Mouse (Mus musculus) c-Kit-positive CD71-negative TER-119-negative erythroid progenitor cells, embryonic 14.5 days (primary cell): ENCODE measurements at regions not wholly inside any gene's neighbourhood (a gene's known extent, or its start where the extent isn't known, plus 50 kb on each side); places are given as distances from the start of the nearest gene placed in this dataset.

Experiments
- DNase-seq: peaks from one replicate; pipeline ENCODE4 v3.0.0-alpha.2; 2013; ENCODE audit warnings: low read depth

DNA sequence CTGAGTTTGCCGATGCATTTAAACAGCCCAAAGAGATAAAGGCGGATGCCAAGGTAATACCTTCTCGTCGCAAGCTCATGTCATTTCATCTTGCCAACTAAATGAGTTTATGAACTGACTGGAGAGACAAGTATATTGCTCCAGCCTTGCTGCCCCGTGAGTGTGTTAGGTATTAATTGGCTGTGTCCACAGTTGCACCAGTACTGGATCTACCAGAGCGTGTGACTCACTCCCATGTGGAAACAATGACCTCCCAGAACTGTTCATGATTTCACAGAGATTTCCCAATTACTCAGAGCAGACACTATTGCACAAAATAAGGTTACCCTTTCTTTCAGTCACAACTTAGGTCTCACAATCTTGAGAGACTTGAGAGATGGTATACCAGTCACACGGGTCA is 179.8 kb upstream of the Adgrl2 start:
- no peak for DNase-seq

DNA sequence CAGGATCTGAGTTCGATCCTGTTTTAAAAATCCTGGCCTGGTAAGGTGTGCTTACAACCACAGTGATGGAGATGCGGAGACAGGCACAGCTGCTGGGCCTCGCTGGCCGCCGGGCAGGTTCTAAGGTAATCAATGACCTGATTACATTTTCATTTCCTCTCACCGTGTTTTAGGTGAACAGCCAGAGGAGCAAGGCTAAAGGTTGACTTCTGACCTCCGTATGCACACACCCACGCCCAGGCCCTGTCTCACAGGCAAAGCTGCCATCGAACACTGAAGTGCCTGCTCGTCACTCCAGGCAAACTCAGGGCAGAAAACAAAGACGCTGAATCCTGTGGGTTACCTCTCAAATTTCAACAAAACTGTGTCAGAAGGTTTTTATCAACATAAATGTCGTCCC is 179.1 kb upstream of the Adgrl2 start:
- DNase-seq: no peak

DNA sequence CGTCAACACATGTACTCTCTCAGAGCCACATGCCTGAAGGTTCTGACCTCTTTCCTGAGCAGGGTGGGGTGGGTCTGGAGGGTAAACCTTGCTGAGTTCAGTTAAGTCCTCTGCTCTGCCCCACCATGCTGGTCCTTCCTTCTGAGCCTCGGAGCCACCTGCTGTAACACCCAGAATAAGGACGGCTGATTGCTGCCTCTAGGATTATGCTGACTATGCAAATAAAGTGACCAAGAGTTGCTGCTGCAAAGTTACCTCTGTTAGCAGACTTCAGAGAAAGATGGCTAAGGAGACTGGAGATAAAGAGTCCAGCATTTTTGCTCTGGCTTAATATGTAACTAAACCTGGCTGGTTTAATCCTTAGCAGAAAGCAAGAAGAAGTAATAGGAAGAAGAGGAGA is 177.6 kb upstream of the Adgrl2 start:
- no peak for DNase-seq

DNA sequence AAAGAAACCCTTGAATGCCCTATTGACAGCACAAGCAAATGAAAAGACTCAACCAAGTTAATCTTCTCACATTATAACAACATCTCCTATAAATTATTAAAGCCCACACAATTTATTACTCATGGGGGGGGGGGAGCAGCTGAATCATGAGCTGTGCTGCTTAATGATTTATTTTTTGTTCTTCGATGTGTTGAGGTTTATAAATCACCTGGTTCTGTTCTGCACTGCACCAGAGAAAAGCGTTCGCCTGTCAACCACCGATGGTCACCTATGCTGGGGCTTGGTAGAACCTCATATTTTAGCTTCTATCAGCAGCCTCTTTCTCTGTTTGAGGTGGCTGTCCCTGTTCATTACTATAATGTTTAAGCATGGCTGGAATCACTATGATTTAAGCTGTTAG is 174.4 kb upstream of the Adgrl2 start:
- no peak for DNase-seq

DNA sequence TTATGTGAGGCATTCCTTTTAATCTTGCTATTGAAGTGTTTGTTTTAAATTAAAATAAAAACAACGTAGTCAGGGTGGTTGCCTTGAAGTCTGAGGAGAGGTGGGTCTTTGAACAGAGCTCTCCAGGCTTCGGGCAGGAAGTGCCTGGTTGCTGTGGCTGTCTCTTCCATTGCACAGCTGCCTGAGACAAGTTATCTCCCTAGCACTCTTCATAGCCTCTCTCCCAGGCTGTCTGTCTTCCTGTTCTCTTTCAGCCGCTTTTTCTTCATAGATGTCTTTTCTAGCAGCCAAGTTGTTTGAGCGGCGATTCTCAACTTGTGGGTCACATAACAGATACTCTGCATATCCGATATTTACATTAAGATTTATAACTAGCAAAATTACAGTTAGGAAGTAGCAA is 173.2 kb upstream of the Adgrl2 start:
- DNase-seq: no peak

DNA sequence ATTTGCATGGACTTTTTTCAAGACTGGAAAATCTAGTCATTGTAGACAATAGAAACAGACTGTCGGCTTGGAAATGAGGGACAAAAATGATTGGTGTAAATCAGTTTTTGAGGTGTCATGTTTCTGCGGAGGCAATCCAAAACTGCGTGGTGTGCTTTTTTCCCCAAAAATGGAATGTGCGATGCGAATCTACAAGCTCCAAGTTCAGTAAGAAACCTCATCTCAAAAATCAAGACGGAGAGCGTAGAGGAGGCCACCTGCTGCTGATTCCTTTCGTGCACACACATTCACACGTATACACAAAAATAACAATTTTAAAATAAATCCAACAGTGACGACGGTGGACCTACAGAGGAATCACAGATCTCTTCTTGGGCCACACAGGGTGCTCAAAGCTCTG is 170.5 kb upstream of the Adgrl2 start:
- DNase-seq: no peak

DNA sequence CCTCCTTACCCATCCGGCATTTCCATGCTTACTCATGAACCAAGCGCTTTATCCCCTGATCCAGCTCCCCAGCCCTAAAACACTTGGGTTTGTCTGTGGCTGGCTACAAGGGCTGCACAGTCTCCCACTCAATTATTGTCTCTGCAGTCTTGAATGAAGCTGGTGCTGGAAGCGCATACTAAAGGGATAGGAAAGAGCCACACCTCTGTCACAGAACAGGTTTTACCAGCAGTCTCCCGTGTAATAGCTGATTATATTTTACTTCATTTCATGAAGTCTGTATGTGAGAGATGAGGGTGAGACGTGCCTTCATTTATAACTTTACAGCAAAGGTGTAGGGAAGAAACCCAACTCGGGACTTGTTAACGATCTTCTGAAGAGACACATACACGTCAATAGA is 167.0 kb upstream of the Adgrl2 start:
- no peak for DNase-seq

DNA sequence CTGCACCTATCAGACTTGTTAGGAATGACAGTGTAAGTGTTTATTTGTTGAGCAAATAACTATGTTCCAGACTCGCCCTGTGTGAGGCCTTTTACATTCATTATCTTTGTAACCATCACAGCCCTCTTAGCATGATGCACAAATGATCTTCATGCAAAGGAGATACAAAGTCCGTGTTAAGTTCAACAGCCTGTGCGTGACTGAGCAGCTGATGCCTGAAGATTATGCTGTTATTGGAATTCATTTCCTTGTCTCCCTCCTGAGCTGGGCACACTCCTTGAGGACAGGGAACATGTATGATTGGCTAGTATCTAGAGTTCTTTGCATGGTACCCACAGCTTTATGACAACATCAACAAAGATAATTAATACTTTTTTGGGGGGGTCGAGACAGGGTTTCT is 162.0 kb upstream of the Adgrl2 start:
- DNase-seq: no peak

- DNase-seq: no peak
These were observed 160.4 kb upstream of the Adgrl2 start for GRCm38 (mm10) chr3:149150796-149151195.

DNA sequence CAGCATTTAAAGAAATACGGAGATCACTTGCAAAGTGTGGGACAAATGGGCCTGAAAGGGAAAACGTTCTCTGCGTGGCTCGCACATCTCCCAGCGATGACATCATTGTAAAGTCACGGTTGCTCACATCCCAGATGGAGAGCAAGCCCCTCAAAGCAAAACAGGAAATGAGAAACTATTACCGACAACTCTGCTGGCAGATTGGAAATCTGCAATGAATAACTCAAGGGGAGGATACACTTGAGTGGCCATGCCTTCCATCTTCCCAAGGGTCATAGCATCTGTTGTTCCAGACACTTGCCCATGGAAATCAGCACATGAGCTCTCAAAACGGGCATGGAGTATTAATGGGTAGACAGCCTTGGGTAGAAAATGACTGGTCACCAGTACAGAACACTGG is 158.3 kb upstream of the Adgrl2 start:
- DNase-seq: no peak

DNA sequence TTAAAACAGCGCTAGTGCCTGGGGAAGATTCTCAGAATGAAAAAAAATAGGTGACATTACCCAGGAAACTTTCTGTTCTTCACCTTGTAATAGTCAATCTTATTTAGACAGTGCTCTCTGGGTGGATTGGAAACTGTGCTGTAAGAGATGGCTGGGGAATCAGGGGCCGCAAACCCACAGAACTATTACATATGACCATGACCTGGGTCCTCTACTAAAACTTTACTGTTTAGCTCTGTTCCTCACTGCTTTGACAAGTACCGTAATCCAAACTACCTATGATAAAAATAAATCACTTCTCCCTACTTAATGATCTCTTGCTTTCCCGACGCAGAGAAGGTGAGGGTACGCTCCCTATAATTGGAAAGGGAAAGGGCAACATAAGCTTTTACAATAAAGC is 157.6 kb upstream of the Adgrl2 start:
- DNase-seq: no peak

GRCm38 (mm10) chr3:149146673-149147072 is 156.3 kb upstream of the Adgrl2 start:
- no peak for DNase-seq

DNA sequence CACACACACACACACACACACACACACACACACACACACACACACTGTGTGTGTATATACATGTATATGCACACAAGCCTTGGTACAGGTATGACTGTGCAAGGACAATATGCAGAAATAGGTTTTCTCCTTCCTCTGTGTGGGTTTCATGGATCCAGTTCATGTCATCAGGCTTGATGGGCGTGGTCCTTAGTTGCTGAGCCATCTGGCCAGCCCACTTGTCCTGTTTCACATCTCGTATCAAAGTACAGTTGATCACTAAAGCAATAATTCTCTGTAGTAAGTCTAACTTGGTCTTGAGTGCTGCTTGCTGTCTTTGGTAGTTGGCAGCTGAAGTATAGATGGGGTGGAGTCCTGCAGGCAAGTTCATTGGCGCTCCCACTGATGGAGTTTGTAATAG is 150.1 kb upstream of the Adgrl2 start:
- DNase-seq: no peak

DNA sequence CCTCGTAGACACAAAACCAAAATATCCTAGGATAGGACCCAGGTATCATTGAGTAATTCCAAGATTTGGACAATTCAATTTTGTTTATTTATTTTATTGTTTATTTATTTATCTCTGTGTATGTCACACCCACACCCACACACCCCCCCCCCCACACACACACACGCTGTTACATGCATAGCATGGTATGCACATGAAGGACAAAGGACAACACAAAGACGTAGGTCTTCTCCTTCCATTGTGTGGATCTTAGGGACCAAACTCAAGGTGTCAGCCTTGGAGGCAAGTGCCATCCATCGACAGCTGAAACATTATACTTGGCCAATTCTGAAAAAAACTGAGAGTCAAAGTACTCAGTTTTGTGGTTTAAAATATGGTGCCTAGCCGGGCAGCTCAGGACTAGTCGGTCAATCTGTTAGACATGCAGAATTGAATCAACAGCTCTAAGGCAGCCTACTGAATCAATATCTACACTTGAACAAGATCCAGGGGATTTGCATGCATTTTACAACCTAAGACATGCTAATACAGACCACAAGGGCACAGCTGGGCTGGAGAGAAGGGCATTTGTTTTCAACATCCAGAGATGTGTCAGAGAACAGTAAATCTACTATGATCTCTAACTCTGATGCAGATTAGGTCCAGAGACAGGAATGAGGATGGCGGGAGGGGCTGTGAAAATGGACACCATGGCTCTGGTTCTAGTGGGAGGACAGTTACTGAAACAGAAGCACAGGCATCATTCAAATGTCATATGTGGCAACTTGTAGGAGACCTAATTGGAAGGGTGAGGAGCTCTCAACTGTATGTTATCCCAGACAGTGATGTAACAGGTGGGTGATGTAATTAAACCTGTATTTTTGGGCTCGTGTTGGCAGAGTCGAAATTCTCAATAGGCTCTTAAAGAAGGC is 143.9 kb upstream of the Adgrl2 start:
- no peak for DNase-seq

GRCm38 (mm10) chr3:149118806-149119205 is 128.5 kb upstream of the Adgrl2 start:
- DNase-seq: no peak

DNA sequence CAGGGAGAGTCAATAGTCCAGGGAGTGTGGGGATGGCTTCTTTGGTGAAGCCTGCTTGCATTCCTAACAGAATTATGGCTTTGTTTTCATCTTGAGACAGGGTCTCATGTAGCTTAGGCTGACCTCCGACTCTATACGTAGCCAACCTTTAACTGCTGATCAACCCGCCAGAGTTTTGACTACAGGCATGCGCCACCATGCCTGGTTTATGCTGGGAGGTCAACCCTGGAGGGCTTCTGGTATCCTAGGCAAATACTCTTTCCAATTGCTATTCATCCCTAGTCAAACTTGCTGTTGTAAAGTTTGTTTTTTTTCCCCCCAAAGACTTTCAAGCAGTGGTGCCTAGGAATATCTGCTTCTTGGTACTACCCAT is 127.3 kb upstream of the Adgrl2 start:
- no peak for DNase-seq

- DNase-seq: no peak
These were observed 126.8 kb upstream of the Adgrl2 start for GRCm38 (mm10) chr3:149117018-149117683.

DNA sequence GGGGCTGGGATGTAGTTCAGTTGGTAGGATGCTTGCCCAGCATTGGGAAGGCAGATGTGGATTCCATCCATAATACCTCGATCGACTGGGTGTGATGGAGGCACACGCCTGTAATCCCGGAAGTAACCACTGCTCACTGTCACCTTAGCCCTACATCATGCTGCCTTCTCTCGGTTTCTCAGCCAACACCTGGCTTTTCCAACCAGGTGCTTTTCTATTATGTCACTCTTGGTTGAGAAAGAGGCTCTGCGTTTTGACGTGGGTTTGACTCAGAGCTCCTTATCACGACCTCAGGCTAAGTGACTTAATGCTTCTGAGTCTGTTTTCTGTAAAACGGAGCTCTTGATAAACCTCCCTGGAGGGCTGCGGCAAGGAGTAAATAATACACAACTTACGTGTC is 126.2 kb upstream of the Adgrl2 start:
- DNase-seq: no peak

DNA sequence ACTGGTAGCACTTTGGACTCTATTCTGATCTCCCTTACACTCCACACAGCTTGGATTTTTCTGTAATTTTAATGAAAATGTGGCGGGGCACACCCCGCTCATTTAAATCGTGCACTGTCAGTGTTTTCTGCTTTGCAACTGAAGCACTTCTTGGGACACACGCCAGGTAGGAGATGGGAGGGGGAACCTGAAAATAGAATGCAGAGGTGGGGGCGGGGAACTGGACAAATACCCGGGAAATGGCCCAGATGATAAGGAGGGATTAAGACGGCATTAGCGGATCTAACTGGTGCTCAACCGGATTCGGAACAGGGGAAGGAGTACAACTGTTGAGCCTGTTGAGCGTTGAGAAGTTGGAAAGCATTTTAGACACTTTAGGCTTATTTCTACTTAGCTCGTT is 125.5 kb upstream of the Adgrl2 start:
- no peak for DNase-seq

GRCm38 (mm10) chr3:149112878-149113277 is 122.5 kb upstream of the Adgrl2 start:
- DNase-seq: no peak

DNA sequence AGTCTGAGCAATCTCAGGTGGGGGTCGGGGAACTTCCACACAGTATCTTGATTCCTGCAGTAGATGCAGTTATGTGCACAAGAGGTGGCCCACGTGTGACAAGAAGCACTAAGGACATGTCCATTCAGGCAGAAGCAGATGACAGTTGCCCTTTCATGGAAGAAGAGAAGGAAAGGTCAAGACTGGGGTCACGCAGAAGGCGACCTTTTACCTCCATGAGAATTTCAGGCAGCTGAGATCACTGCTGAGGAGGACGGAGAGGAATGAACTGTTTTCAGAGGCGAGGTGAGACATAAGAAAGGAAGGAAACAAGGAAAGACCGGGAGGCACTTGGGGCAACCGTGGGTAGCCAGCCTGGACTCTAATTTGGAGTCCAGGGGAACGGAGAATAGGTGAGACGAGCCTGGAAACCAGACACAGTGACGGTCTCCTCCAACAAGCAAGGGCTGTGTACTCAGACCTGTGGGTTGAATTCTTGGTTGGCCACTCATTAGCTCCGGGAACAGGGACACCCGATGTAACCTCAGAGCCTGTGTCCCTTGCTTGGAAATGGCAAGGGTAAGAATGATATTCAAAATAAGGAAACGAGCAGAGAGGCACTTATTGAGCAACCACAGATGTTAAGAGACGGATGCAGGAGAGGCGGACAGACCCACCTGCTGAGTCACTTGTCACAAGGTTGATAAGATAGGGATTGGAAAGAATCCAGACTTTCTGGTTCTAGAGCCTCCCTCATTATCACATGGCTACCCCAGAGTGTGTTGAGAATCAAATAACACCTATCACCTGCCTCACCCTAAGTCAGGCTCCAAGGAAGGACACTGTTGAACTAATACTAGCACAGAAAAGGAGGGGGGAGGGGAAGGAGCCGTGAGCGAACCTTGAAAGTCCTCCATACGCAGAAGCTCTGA is 121.4 kb upstream of the Adgrl2 start:
- DNase-seq: no peak

GRCm38 (mm10) chr3:149110831-149111230 is 120.5 kb upstream of the Adgrl2 start:
- DNase-seq: no peak
